Mouse (Mus musculus): ENCODE results near the gene Gab2. TPM values are rescaled to one million over a fixed set of nuclear protein-coding genes. Genes with fewer than 3 reads are reported as not detected.

The Gab2 gene
- polyA plus RNA-seq, 1 experiment from 2014 or later: 6.6 TPM

DNA sequence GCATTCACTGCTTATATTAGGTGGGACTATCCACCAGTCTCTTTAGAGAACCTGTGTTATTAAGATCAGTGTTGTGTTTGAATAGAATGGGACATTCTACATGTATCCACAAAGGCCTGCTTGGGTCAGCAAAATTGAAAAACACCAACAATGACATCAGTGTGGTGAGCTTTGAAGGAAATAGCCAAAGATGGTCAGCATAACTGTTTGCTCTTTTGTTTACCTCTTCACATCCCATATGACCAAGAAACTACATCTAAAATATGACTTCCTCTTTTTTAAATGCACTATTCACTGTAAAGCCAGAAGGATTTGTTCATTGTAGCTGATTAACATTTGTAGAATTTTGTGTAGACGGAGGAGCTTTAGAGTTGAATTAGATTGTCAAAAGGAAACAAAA, 82.9 kb downstream of the Gab2 start:
- Histone ChIP-seq H3K9ac (ENCODE audit: low read depth, low read length) (no peak overlapping the region), H3K4me3 (ENCODE audit: low read depth, low read length) (no peak overlapping the region), H3K9me3 (ENCODE audit: control insufficient read depth, low read length) (no peaks in the 10 kb centered on the region), H3K4me2 (no peak overlapping the region), H3K27me3 (replicated peaks; ENCODE audit: control insufficient read depth, insufficient read depth, low read length) (no peaks in the 10 kb centered on the region), H3K4me1 (replicated peaks; ENCODE audit: control insufficient read depth, insufficient read depth, low read length) (no peaks in the 10 kb centered on the region), H3K36me3 (ENCODE audit: control insufficient read depth, insufficient read depth, low read length) (no peaks in the 10 kb centered on the region), H3K27ac (ENCODE audit: low read depth, low read length) (no peak overlapping the region)
- WGBS: 84% methylated on average over 1 of the region's 1 CpGs
- ATAC-seq (replicated peaks; ENCODE audit: low FRiP score): no peak
- no peak for DNase-seq (ENCODE audit: low spot score)

DNA sequence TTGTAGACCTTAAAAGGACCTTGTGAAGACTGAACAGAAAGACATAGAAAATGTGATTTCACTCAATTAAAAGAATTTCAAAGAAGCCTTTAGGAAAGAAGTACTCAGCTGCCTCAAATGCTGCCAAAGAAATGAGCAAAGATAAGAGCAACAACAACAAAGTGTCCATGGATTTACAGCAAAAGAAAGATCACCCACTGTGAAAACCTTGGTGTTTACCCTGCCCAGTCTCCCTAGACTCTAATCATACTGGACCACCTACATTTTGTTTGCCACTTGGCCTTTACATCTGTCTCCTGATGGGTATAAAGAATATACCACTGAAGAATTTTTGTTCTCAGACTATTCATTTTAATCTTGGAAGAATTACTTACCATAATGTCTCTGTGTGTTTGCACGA, 89.7 kb downstream of the Gab2 start:
- no peak overlapping the region for H3K4me3 ChIP-seq (ENCODE audit: low read depth, low read length)
- H3K4me1 ChIP-seq (replicated peaks; ENCODE audit: control insufficient read depth, insufficient read depth, low read length): peaks cover 15% of the 10 kb centered on the region
- 83% methylated on average over 1 of the region's 1 CpGs for WGBS
- DNase-seq (ENCODE audit: low spot score) (no peak), ATAC-seq (replicated peaks; ENCODE audit: low FRiP score) (no peak)
- no peak overlapping the region for H3K4me2 ChIP-seq
- no peaks in the 10 kb centered on the region for H3K27me3 ChIP-seq (replicated peaks; ENCODE audit: control insufficient read depth, insufficient read depth, low read length)
- no peak overlapping the region for H3K9ac ChIP-seq (ENCODE audit: low read depth, low read length)
- no peaks in the 10 kb centered on the region for H3K36me3 ChIP-seq (ENCODE audit: control insufficient read depth, insufficient read depth, low read length)
- no peaks in the 10 kb centered on the region for H3K9me3 ChIP-seq (ENCODE audit: control insufficient read depth, low read length)
- H3K27ac ChIP-seq (ENCODE audit: low read depth, low read length): no peak overlapping the region

DNA sequence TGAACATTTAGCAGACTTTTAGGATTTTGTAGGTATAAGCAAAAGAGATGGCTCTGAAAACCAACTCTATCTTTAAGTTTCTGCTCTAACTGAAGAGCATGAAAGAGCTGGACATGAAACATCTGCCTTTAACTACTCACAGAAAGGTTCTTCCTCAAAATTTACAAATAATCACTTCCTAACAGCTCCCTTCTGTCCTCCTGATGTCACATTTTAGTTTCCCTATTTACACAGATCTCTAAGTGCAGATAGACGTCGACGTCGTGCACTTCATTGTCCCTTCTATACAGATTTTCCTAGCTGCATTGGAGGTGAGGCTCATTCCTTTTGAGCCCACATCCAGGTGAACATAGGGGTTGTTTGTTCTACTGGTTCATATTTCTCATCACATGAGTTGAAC, 90.3 kb downstream of the Gab2 start:
- no peaks in the 10 kb centered on the region for H3K9me3 ChIP-seq (ENCODE audit: control insufficient read depth, low read length)
- ATAC-seq (replicated peaks; ENCODE audit: low FRiP score) (no peak), DNase-seq (ENCODE audit: low spot score) (no peak)
- no peak overlapping the region for H3K9ac ChIP-seq (ENCODE audit: low read depth, low read length)
- H3K4me3 ChIP-seq (ENCODE audit: low read depth, low read length): no peak overlapping the region
- H3K36me3 ChIP-seq (ENCODE audit: control insufficient read depth, insufficient read depth, low read length): no peaks in the 10 kb centered on the region
- peaks cover 15% of the 10 kb centered on the region for H3K4me1 ChIP-seq (replicated peaks; ENCODE audit: control insufficient read depth, insufficient read depth, low read length)
- WGBS: 38% methylated on average over 4 of the region's 4 CpGs
- H3K27ac ChIP-seq (ENCODE audit: low read depth, low read length): no peak overlapping the region
- H3K4me2 ChIP-seq: 0 out of 2 replicates have a peak overlapping the region, but pooled peaks have one; percentile 35
- H3K27me3 ChIP-seq (replicated peaks; ENCODE audit: control insufficient read depth, insufficient read depth, low read length): no peaks in the 10 kb centered on the region

DNA sequence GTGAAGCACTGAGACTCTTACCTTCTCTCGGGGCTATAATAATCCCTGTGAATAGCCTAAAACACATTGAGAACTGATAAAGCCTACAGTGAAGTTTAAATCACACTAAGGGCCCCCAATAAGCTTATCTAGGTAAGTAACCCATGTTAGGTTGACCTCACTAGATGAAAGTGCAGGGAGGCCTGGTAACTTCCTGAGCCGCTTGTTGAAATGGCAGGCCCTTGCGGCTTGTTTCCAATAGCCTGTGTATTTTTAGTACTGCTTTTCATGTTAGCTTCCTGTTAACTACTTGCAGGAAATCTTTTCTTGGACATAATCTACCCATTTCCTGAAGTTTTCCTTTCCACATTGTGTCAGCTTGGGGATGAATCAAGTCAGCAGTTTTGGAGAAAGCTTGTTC, 90.7 kb downstream of the Gab2 start:
- H3K27ac ChIP-seq (ENCODE audit: low read depth, low read length): peak overlapping the region; percentile 28; the same call in 1 of the 2 replicates
- peak; percentile 51 for ATAC-seq (replicated peaks; ENCODE audit: low FRiP score)
- H3K9ac ChIP-seq (ENCODE audit: low read depth, low read length): no peak overlapping the region

DNA sequence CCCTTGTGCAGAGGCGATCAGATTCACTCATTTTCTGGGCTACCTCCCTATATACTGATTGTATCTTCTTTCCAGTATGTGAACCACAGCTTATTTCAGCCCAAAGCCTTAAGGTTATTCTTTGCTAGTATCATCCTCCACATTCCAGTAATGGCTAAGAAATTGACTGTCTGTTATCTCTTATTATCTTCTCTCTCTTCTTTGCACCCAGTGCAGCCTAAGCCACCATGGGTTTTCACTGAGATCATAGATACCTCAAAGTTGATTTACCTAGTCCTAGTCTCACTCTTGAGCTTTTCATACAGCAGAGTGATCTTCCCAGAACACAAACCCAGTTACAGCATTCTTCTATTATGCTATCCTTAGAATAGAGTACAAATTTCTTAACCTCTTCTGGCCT, 100.5 kb downstream of the Gab2 start:
- no peak overlapping the region for H3K4me2 ChIP-seq
- H3K4me3 ChIP-seq (ENCODE audit: low read depth, low read length): no peak overlapping the region
- H3K9ac ChIP-seq (ENCODE audit: low read depth, low read length): no peak overlapping the region
- no peak overlapping the region for H3K27ac ChIP-seq (ENCODE audit: low read depth, low read length)
- no peaks in the 10 kb centered on the region for H3K36me3 ChIP-seq (ENCODE audit: control insufficient read depth, insufficient read depth, low read length)
- no peaks in the 10 kb centered on the region for H3K27me3 ChIP-seq (replicated peaks; ENCODE audit: control insufficient read depth, insufficient read depth, low read length)
- no peaks in the 10 kb centered on the region for H3K9me3 ChIP-seq (ENCODE audit: control insufficient read depth, low read length)
- no peak; the same call in 1 of the 2 replicates for ATAC-seq (replicated peaks; ENCODE audit: low FRiP score)
- DNase-seq (ENCODE audit: low spot score): no peak
- peaks cover 30% of the 10 kb centered on the region for H3K4me1 ChIP-seq (replicated peaks; ENCODE audit: control insufficient read depth, insufficient read depth, low read length)
- 69% methylated on average over 1 of the region's 1 CpGs for WGBS

More for the DNA sequence above, 90.7 kb downstream of the Gab2 start:
- no peaks in the 10 kb centered on the region for H3K27me3 ChIP-seq (replicated peaks; ENCODE audit: control insufficient read depth, insufficient read depth, low read length)
- 0 out of 2 replicates have a peak overlapping the region, but pooled peaks have one; percentile 35 for H3K4me2 ChIP-seq
- 36% methylated on average over 3 of the region's 3 CpGs for WGBS
- no peaks in the 10 kb centered on the region for H3K36me3 ChIP-seq (ENCODE audit: control insufficient read depth, insufficient read depth, low read length)
- peaks cover 15% of the 10 kb centered on the region for H3K4me1 ChIP-seq (replicated peaks; ENCODE audit: control insufficient read depth, insufficient read depth, low read length)
- DNase-seq (ENCODE audit: low spot score): no peak
- no peaks in the 10 kb centered on the region for H3K9me3 ChIP-seq (ENCODE audit: control insufficient read depth, low read length)
- H3K4me3 ChIP-seq (ENCODE audit: low read depth, low read length): no peak overlapping the region

DNA sequence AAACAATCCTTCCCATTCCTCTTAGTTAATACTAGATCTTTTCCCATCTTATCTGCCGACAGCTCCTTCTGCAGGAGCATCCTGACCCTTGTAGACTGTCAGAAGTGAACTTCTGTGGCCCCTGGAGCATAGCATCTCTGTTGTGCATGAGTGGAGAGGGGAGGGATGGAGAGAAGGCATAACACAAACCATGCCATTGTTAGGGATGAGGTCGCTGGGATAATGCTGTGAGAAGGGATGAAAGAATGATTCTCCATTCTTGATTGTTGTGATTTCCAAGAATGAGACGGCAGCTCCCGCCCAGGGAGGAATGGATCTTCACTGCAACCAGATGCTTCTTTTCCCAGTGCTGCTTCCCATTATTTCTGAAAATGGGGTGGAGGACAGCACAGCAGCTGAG, 102.0 kb downstream of the Gab2 start:
- Histone ChIP-seq H3K4me2 (peak overlapping the region; percentile 47), H3K9me3 (ENCODE audit: control insufficient read depth, low read length) (no peaks in the 10 kb centered on the region), H3K27ac (ENCODE audit: low read depth, low read length) (no peak overlapping the region), H3K4me1 (replicated peaks; ENCODE audit: control insufficient read depth, insufficient read depth, low read length) (peaks cover 30% of the 10 kb centered on the region), H3K4me3 (ENCODE audit: low read depth, low read length) (no peak overlapping the region), H3K27me3 (replicated peaks; ENCODE audit: control insufficient read depth, insufficient read depth, low read length) (no peaks in the 10 kb centered on the region), H3K9ac (ENCODE audit: low read depth, low read length) (no peak overlapping the region), H3K36me3 (ENCODE audit: control insufficient read depth, insufficient read depth, low read length) (no peaks in the 10 kb centered on the region)
- DNase-seq (ENCODE audit: low spot score) (no peak), ATAC-seq (replicated peaks; ENCODE audit: low FRiP score) (peak; percentile 22; the same call in 1 of the 2 replicates)
- WGBS: 41% methylated on average over 4 of the region's 4 CpGs

DNA sequence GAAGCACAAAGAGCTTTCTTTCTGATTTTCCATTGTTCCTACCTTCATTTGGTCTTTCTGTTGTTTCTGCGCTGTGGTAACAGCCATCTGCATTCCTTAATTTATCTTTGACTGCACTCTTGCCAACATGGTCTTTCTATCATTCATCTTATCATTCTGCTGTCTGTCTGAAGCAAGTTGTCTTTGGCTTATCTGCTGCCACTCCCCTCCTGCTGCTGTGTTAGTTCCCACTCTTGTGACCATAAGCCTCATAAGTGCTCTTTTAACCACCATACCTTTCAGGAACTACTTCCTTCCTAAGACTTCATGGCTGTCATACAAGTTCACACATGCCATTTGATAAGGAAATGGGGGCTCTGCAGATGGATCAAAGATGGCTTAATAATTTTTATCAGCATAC, 102.6 kb downstream of the Gab2 start:
- peaks cover 30% of the 10 kb centered on the region for H3K4me1 ChIP-seq (replicated peaks; ENCODE audit: control insufficient read depth, insufficient read depth, low read length)
- peak overlapping the region; percentile 57 for H3K27ac ChIP-seq (ENCODE audit: low read depth, low read length)
- no peaks in the 10 kb centered on the region for H3K27me3 ChIP-seq (replicated peaks; ENCODE audit: control insufficient read depth, insufficient read depth, low read length)
- peak; percentile 87 for ATAC-seq (replicated peaks; ENCODE audit: low FRiP score)
- no peaks in the 10 kb centered on the region for H3K9me3 ChIP-seq (ENCODE audit: control insufficient read depth, low read length)
- no peak overlapping the region for H3K9ac ChIP-seq (ENCODE audit: low read depth, low read length)
- H3K36me3 ChIP-seq (ENCODE audit: control insufficient read depth, insufficient read depth, low read length): no peaks in the 10 kb centered on the region
- H3K4me2 ChIP-seq: peak overlapping the region; percentile 47
- no peak overlapping the region for H3K4me3 ChIP-seq (ENCODE audit: low read depth, low read length)
- no peak for DNase-seq (ENCODE audit: low spot score)
- WGBS: 31% methylated on average over 1 of the region's 1 CpGs

DNA sequence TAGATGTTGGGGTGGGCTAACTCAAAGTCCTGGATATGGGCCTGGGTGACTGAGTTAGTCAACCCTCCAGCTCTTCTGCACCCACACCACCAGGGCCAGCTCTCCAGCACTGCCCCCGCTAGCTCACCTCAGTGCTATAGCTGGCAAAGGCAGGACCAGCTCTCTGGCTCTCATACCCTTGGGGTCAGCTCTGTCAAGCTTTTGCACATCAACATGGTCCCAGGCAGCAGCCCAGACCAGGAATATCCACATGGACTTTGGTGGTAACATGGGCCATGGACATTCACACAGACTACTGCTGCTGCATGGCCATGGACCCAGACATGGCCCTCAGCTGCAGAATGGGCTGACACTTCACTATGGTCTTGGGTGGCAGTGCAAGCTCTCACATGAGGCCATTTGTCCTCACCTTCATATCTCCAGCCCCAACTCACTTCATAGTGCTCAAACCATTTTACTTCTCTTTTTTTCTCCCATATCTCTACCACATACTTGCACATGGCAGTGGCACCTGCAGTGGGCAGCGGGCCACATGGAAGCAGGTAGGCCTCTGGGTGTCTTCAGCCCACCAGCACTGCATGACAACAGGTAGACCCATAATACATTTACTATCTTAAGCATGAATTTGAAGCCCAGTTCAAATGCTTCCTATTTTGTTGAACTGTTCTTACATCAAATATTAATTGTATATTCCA, 106.1 kb downstream of the Gab2 start:
- no peak for ATAC-seq (replicated peaks; ENCODE audit: low FRiP score)
- 98% methylated on average over 2 of the region's 2 CpGs for WGBS
- H3K4me3 ChIP-seq (ENCODE audit: low read depth, low read length): no peak overlapping the region

DNA sequence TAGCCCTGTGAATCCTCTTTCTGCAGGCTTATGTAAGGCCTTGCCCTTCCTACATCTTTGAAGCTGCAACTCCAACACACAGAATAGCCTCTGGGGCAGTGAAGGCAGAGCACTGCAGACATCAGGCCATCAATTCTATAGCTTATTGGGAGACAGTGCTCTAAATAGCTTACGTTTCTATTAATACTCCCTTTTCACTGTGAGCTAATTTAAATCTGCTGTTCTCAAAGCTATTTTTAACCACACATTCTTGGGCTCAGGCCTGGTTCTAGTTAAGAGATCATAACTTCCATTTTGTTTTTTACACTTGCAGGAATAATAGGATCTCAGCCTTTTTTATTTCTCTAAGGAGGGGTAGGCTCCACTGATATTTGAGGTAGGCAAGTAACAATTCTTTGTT, 107.7 kb downstream of the Gab2 start:
- Histone ChIP-seq H3K27ac (ENCODE audit: low read depth, low read length) (no peak overlapping the region), H3K4me2 (no peak overlapping the region), H3K27me3 (replicated peaks; ENCODE audit: control insufficient read depth, insufficient read depth, low read length) (no peaks in the 10 kb centered on the region), H3K36me3 (ENCODE audit: control insufficient read depth, insufficient read depth, low read length) (no peaks in the 10 kb centered on the region), H3K9me3 (ENCODE audit: control insufficient read depth, low read length) (no peaks in the 10 kb centered on the region), H3K4me3 (ENCODE audit: low read depth, low read length) (no peak overlapping the region), H3K9ac (ENCODE audit: low read depth, low read length) (no peak overlapping the region), H3K4me1 (replicated peaks; ENCODE audit: control insufficient read depth, insufficient read depth, low read length) (peaks cover 10% of the 10 kb centered on the region)
- DNase-seq (ENCODE audit: low spot score) (no peak), ATAC-seq (replicated peaks; ENCODE audit: low FRiP score) (no peak)
- WGBS: 62% methylated on average over 1 of the region's 1 CpGs

More for the DNA sequence above, 106.1 kb downstream of the Gab2 start:
- H3K9ac ChIP-seq (ENCODE audit: low read depth, low read length): no peak overlapping the region
- H3K9me3 ChIP-seq (ENCODE audit: control insufficient read depth, low read length): no peaks in the 10 kb centered on the region
- no peak for DNase-seq (ENCODE audit: low spot score)
- no peak overlapping the region for H3K4me2 ChIP-seq
- H3K27me3 ChIP-seq (replicated peaks; ENCODE audit: control insufficient read depth, insufficient read depth, low read length): no peaks in the 10 kb centered on the region
- no peaks in the 10 kb centered on the region for H3K36me3 ChIP-seq (ENCODE audit: control insufficient read depth, insufficient read depth, low read length)
- H3K4me1 ChIP-seq (replicated peaks; ENCODE audit: control insufficient read depth, insufficient read depth, low read length): peaks cover 19% of the 10 kb centered on the region
- H3K27ac ChIP-seq (ENCODE audit: low read depth, low read length): no peak overlapping the region

Measured in liver, embryonic 11.5 days (tissue).